Mouse (Mus musculus): ENCODE measurements around the gene Gabrb2. TPM values are rescaled to one million over a fixed set of nuclear protein-coding genes. Genes with fewer than 3 reads are reported as not detected.

Gabrb2 gene
- polyA plus RNA-seq, 1 experiment = not detected

DNA sequence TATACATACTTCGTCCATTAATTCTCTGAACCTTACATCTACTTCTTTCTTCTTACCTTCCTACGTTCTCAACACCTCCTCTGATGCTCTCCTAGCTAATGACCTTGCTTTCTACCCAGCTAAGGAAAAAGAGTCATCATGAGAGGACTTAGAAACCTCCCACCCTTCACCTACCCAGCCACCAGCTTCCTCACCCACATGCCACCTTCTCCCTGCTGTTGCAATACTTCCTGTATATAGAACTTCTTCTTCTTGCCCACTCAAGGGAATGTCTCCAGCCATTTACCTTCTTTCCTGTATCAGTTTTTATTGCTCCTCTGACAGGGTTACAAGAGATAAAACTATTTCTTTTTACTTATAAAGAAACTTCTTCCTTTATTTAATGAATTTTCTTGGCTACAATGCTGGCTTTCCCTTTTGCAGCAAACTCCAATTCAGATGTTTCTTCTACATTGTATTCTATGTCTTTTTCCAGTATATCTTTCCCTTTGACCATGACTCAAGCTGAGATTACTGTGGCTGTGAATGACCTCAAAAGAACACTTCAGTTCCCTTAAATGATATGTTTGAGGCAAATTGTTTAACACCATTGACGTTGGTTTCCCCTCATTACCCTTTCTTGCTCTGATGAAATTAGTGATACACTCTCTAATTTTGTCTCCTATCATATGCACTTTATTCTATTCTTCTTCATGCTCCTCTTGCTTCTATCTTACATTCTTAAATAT, 155.8 kb downstream of the Gabrb2 start:
- DNase-seq (ENCODE audit: low read depth in 1 of 2, low spot score in 2 of 2) = no peak
- H3K36me3 ChIP-seq (ENCODE audit: control insufficient read depth, insufficient read depth, low read length) = no peaks in the 10 kb centered on the region
- no peak overlapping the region for H3K27ac ChIP-seq (ENCODE audit: insufficient read depth, low read length)
- H3K4me3 ChIP-seq (ENCODE audit: extremely low read depth, insufficient read depth, insufficient read length) = no peak overlapping the region
- 74% methylated on average over 3 of the region's 3 CpGs for WGBS
- TF ChIP-seq POLR2A (IDR thresholded peaks at IDR 0.05; ENCODE audit: low read depth, low read length) (no peak), CTCF (IDR thresholded peaks at IDR 0.05; ENCODE audit: extremely low read depth, insufficient read depth, insufficient read length, insufficient replicate concordance) (no peak)
- H3K4me1 ChIP-seq (ENCODE audit: control insufficient read depth, insufficient read depth, insufficient read length) = no peaks in the 10 kb centered on the region
- H3K27me3 ChIP-seq (ENCODE audit: control insufficient read depth, insufficient read depth, low read length) = no peaks in the 10 kb centered on the region

DNA sequence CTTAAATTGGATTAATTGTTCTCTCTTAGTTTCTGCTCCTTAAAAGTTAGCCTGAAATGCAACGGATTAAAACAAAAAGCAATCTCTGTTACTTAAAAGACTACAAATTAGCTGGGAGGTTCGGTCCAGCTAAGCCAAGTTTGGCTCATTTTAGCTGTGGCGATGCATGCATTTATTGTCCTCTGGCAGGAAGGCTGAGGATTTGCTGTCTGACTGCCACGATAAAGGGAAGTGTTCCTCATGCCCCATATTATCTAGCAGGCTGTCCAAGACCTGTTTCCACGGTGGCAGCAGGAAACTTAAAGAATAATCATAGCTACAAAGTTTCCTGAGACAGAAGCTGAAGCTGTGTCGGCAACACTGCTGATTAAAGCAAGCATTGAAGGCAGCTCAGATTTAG, 160.2 kb downstream of the Gabrb2 start:
- no peak overlapping the region for H3K27ac ChIP-seq (ENCODE audit: insufficient read depth, low read length)
- H3K36me3 ChIP-seq (ENCODE audit: control insufficient read depth, insufficient read depth, low read length) = no peaks in the 10 kb centered on the region
- TF ChIP-seq POLR2A (IDR thresholded peaks at IDR 0.05; ENCODE audit: low read depth, low read length) (no peak), CTCF (IDR thresholded peaks at IDR 0.05; ENCODE audit: extremely low read depth, insufficient read depth, insufficient read length, insufficient replicate concordance) (no peak)
- H3K27me3 ChIP-seq (ENCODE audit: control insufficient read depth, insufficient read depth, low read length) = no peaks in the 10 kb centered on the region
- no peak overlapping the region for H3K4me3 ChIP-seq (ENCODE audit: extremely low read depth, insufficient read depth, insufficient read length)
- no peak for DNase-seq (ENCODE audit: low read depth in 1 of 2, low spot score in 2 of 2)
- no peaks in the 10 kb centered on the region for H3K4me1 ChIP-seq (ENCODE audit: control insufficient read depth, insufficient read depth, insufficient read length)
- WGBS = 54% methylated on average over 6 of the region's 6 CpGs

DNA sequence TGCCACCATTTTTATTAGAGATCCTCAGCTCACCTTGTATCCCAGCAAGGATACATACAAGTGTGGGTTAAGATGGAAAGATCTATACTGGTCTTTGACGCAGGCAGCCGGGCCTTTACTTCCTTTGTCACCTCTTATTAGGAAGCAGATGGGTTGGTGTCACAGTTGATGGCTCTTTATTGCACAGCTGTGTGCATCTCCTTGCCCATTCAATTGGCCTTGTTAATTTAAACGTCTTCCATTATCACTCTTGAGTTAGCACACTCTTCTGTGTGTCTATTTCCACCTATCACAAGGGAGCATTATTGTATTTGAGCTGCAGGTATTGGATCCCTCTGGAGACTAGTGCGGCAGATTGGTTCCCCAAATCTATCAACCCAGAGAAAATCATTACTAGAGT, 161.6 kb downstream of the Gabrb2 start:
- WGBS = 72% methylated on average over 4 of the region's 4 CpGs

DNA sequence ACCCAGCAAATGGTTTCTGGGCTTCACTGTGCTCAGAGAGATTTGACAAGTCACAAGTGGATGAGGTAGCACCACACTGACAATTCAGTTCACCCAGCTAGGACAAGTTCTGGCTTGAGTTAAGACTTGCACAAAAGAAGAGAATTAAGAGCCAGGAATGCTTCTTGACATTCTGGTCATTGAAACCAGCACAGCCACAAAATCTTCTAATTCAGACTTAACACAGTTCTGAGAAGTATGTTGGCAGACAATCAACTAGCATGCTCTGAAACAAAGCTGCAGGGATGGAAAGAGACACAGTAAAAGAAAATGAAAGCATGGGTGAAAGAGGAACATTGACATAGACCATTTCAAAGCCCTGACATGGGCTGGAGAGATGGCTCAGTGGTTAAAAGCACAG, 162.2 kb downstream of the Gabrb2 start:
- Histone ChIP-seq H3K36me3 (ENCODE audit: control insufficient read depth, insufficient read depth, low read length) (no peaks in the 10 kb centered on the region), H3K27me3 (ENCODE audit: control insufficient read depth, insufficient read depth, low read length) (no peaks in the 10 kb centered on the region), H3K4me1 (ENCODE audit: control insufficient read depth, insufficient read depth, insufficient read length) (no peaks in the 10 kb centered on the region), H3K4me3 (ENCODE audit: extremely low read depth, insufficient read depth, insufficient read length) (no peak overlapping the region), H3K27ac (ENCODE audit: insufficient read depth, low read length) (no peak overlapping the region)
- no peak for TF ChIP-seq POLR2A (IDR thresholded peaks at IDR 0.05; ENCODE audit: low read depth, low read length)
- no peak for TF ChIP-seq CTCF (IDR thresholded peaks at IDR 0.05; ENCODE audit: extremely low read depth, insufficient read depth, insufficient read length, insufficient replicate concordance)
- no peak for DNase-seq (ENCODE audit: low read depth in 1 of 2, low spot score in 2 of 2)

More for the DNA sequence above, 161.6 kb downstream of the Gabrb2 start:
- no peaks in the 10 kb centered on the region for H3K36me3 ChIP-seq (ENCODE audit: control insufficient read depth, insufficient read depth, low read length)
- no peak for DNase-seq (ENCODE audit: low read depth in 1 of 2, low spot score in 2 of 2)
- H3K27ac ChIP-seq (ENCODE audit: insufficient read depth, low read length) = no peak overlapping the region
- no peaks in the 10 kb centered on the region for H3K27me3 ChIP-seq (ENCODE audit: control insufficient read depth, insufficient read depth, low read length)
- H3K4me1 ChIP-seq (ENCODE audit: control insufficient read depth, insufficient read depth, insufficient read length) = no peaks in the 10 kb centered on the region
- no peak overlapping the region for H3K4me3 ChIP-seq (ENCODE audit: extremely low read depth, insufficient read depth, insufficient read length)
- TF ChIP-seq POLR2A (IDR thresholded peaks at IDR 0.05; ENCODE audit: low read depth, low read length) (no peak), CTCF (IDR thresholded peaks at IDR 0.05; ENCODE audit: extremely low read depth, insufficient read depth, insufficient read length, insufficient replicate concordance) (no peak)

DNA sequence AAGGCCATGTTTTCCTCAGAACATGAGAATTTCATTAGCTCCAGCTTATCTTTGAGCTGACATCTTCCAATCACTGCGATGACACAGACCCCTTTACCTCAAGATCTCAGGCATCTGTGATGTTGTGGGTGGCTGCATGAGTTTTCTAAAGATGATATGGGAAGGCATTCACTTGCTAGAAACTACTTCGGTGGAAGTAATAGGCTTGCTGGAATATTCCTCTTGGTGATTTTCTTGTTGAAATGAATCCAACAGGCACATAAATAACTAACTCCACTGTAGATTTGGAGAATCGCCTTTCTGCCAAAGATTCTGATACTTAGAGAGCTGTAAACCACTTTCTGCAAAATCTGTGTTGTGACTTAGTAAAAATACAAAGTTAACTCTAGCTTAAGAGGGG, 172.9 kb downstream of the Gabrb2 start:
- Histone ChIP-seq H3K27me3 (ENCODE audit: control insufficient read depth, insufficient read depth, low read length) (no peaks in the 10 kb centered on the region), H3K4me3 (ENCODE audit: extremely low read depth, insufficient read depth, insufficient read length) (no peak overlapping the region), H3K27ac (ENCODE audit: insufficient read depth, low read length) (no peak overlapping the region), H3K4me1 (ENCODE audit: control insufficient read depth, insufficient read depth, insufficient read length) (no peaks in the 10 kb centered on the region), H3K36me3 (ENCODE audit: control insufficient read depth, insufficient read depth, low read length) (no peaks in the 10 kb centered on the region)
- no peak for TF ChIP-seq POLR2A (IDR thresholded peaks at IDR 0.05; ENCODE audit: low read depth, low read length)
- TF ChIP-seq CTCF (IDR thresholded peaks at IDR 0.05; ENCODE audit: extremely low read depth, insufficient read depth, insufficient read length, insufficient replicate concordance) = no peak
- DNase-seq (ENCODE audit: low read depth in 1 of 2, low spot score in 2 of 2) = no peak
- 82% methylated on average over 3 of the region's 3 CpGs for WGBS

DNA sequence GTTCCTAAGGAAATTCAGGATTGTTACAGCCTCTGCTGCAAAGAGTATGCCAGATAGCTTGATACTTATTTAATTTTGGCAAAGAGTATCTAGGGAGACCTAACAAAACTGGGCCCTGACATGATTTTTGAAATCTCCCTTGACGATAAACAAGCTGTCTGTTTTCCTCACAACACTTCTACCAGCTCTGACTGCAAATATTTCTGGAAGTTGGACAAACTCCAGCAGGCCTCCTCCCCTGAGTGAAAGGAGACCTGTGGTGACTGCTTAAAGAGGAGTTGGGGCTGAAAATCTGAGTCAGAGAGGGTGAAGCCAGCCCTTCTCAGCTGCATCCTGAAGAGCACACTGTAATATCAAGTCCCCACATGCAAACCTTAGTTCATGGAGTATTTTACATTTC, 186.7 kb downstream of the Gabrb2 start:
- Histone ChIP-seq H3K4me1 (ENCODE audit: control insufficient read depth, insufficient read depth, insufficient read length) (no peaks in the 10 kb centered on the region), H3K27ac (ENCODE audit: insufficient read depth, low read length) (no peak overlapping the region), H3K36me3 (ENCODE audit: control insufficient read depth, insufficient read depth, low read length) (no peaks in the 10 kb centered on the region), H3K4me3 (ENCODE audit: extremely low read depth, insufficient read depth, insufficient read length) (no peak overlapping the region; the same call in 1 of the 2 replicates), H3K27me3 (ENCODE audit: control insufficient read depth, insufficient read depth, low read length) (no peaks in the 10 kb centered on the region)
- 78% methylated on average over 1 of the region's 1 CpGs for WGBS
- no peak for TF ChIP-seq POLR2A (IDR thresholded peaks at IDR 0.05; ENCODE audit: low read depth, low read length)
- no peak for TF ChIP-seq CTCF (IDR thresholded peaks at IDR 0.05; ENCODE audit: extremely low read depth, insufficient read depth, insufficient read length, insufficient replicate concordance)
- no peak for DNase-seq (ENCODE audit: low read depth in 1 of 2, low spot score in 2 of 2)

DNA sequence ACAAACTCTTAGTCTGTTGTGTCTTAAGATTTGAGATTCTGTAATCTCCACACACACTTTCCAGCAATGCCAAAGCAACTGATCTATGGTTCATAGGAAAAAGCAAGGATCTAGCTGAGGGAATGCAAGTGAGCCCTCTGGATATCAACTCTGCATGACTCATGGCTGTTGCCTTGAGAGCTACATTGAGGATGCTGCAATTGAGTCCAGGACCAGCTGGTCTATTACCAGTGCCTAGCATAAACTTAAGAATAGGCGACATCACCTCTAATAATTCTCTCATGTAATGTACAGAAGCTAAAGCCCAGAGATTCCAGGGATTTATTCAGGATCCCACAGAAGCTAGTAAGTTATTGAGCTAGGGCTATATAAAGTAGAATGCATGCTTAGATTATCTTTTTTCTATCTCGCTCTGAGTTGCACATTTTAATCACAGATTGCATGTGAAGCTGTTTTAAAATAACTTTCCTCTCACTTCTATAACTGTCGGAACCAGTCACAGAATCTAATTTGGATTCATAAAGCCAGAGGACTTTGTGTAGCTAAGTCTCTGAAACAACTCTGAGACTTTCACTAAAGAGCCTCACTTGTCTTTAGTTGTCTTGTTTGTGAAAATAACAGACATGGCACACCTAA, 189.7 kb downstream of the Gabrb2 start:
- Histone ChIP-seq H3K27me3 (ENCODE audit: control insufficient read depth, insufficient read depth, low read length) (no peaks in the 10 kb centered on the region), H3K27ac (ENCODE audit: insufficient read depth, low read length) (no peak overlapping the region), H3K4me1 (ENCODE audit: control insufficient read depth, insufficient read depth, insufficient read length) (no peaks in the 10 kb centered on the region), H3K4me3 (ENCODE audit: extremely low read depth, insufficient read depth, insufficient read length) (no peak overlapping the region), H3K36me3 (ENCODE audit: control insufficient read depth, insufficient read depth, low read length) (no peaks in the 10 kb centered on the region)
- no peak for TF ChIP-seq POLR2A (IDR thresholded peaks at IDR 0.05; ENCODE audit: low read depth, low read length)
- no peak for TF ChIP-seq CTCF (IDR thresholded peaks at IDR 0.05; ENCODE audit: extremely low read depth, insufficient read depth, insufficient read length, insufficient replicate concordance)
- 90% methylated on average over 3 of the region's 3 CpGs for WGBS
- DNase-seq (ENCODE audit: low read depth in 1 of 2, low spot score in 2 of 2) = no peak
